Mouse (Mus musculus) megakaryocyte, embryonic 14.5 days (primary cell): ENCODE measurements around the gene Stox2. TPM values are rescaled to one million over a fixed set of nuclear protein-coding genes. Genes with fewer than 3 reads are reported as not detected.

Source experiments
- H3K27me3 ChIP-seq: replicated peaks from 2 replicates; pipeline ENCODE3; 2012; ENCODE audit warnings: inconsistent platforms
- H3K36me3 ChIP-seq: replicated peaks from 2 replicates; pipeline ENCODE3; 2012; ENCODE audit warnings: low read length, inconsistent platforms, mixed read lengths
- H3K4me1 ChIP-seq: 2 replicates; pipeline ENCODE4 v1.6.1; 2012; ENCODE audit warnings: inconsistent platforms
- H3K4me3 ChIP-seq: replicated peaks from 2 replicates; pipeline ENCODE3; 2012; ENCODE audit warnings: moderate library complexity, mild to moderate bottlenecking, inconsistent platforms
- H3K9me3 ChIP-seq: 2 replicates; pipeline ENCODE4 v1.6.1; 2012; ENCODE audit warnings: inconsistent platforms
- FLI1 ChIP-seq: IDR thresholded peaks from 2 replicates; pipeline ENCODE4 v1.6.1; 2012; ENCODE audit warnings: low read length, inconsistent platforms, mixed read lengths
- GATA1 ChIP-seq: IDR thresholded peaks from 3 replicates; pipeline ENCODE4 v1.6.1; 2012; ENCODE audit warnings: mixed read lengths, low read length, inconsistent platforms, borderline replicate concordance
- polyA plus RNA-seq: library from polyadenylated mRNA; stranded (reverse); fragments of >175 nt; gene quantifications from 2 replicates; pipeline ENCODE4 v1.2.3, GENCODE M21; 2012; ENCODE audit warnings: low replicate concordance; ENCODE audit not compliant: insufficient read depth

Gene Stox2
- polyA plus RNA-seq, 1 experiment = not detected

DNA sequence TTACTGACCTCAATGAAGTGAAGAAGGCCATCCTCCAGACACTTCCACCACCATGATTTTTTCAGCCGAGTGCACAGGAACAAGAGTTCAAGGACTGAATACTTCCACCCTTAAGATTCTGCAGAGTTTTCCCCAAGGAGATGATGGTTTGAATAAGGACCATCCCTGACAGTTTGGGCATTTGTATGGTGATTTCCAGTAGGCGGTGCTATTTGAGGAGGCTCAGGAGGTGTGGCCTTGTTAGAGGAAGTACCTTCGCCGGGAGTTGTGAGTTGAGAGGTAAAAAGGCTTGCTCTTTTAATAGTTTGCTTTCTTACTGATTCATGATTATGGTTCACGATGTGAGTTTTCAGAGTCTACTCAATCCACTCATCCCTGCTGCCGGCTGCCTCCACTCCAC is 138.0 kb downstream of the Stox2 start:
- peaks cover 18% of the 10 kb centered on the region for H3K9me3 ChIP-seq
- no peaks in the 10 kb centered on the region for H3K4me1 ChIP-seq
- no peaks in the 10 kb centered on the region for H3K27me3 ChIP-seq
- no peak overlapping the region for H3K4me3 ChIP-seq
- no peaks in the 10 kb centered on the region for H3K36me3 ChIP-seq
- no peak for TF ChIP-seq GATA1
- no peak for TF ChIP-seq FLI1

GRCm38 (mm10) chr8:47306372-47306771 is 139.8 kb downstream of the Stox2 start:
- TF ChIP-seq FLI1 (no peak), GATA1 (no peak)
- H3K4me1 ChIP-seq = no peaks in the 10 kb centered on the region
- H3K9me3 ChIP-seq = 0 out of 2 replicates have a peak, but pooled peaks cover 12% of the 10 kb centered on the region
- H3K4me3 ChIP-seq = no peak overlapping the region
- H3K36me3 ChIP-seq = no peaks in the 10 kb centered on the region
- H3K27me3 ChIP-seq = no peaks in the 10 kb centered on the region

GRCm38 (mm10) chr8:47305880-47306279 is 140.3 kb downstream of the Stox2 start:
- TF ChIP-seq GATA1 (no peak), FLI1 (no peak)
- Histone ChIP-seq H3K4me3 (no peak overlapping the region), H3K36me3 (no peaks in the 10 kb centered on the region), H3K9me3 (0 out of 2 replicates have a peak, but pooled peaks cover 12% of the 10 kb centered on the region), H3K4me1 (no peaks in the 10 kb centered on the region), H3K27me3 (no peaks in the 10 kb centered on the region)

GRCm38 (mm10) chr8:47298460-47298859 is 147.7 kb downstream of the Stox2 start:
- H3K4me3 ChIP-seq = no peak overlapping the region
- no peaks in the 10 kb centered on the region for H3K4me1 ChIP-seq
- H3K9me3 ChIP-seq = no peaks in the 10 kb centered on the region
- H3K36me3 ChIP-seq = no peaks in the 10 kb centered on the region
- TF ChIP-seq FLI1 (no peak), GATA1 (no peak)
- H3K27me3 ChIP-seq = no peaks in the 10 kb centered on the region

- TF ChIP-seq GATA1 (no peak), FLI1 (no peak)
- Histone ChIP-seq H3K36me3 (no peaks in the 10 kb centered on the region), H3K27me3 (peaks cover 54% of the 10 kb centered on the region), H3K9me3 (0 out of 2 replicates have a peak, but pooled peaks cover 3% of the 10 kb centered on the region), H3K4me3 (no peak overlapping the region), H3K4me1 (peaks cover 9% of the 10 kb centered on the region; the same call in 1 of the 2 replicates)
Observed at GRCm38 (mm10) chr8:47289641-47290040, 156.5 kb downstream of the Stox2 start.

DNA sequence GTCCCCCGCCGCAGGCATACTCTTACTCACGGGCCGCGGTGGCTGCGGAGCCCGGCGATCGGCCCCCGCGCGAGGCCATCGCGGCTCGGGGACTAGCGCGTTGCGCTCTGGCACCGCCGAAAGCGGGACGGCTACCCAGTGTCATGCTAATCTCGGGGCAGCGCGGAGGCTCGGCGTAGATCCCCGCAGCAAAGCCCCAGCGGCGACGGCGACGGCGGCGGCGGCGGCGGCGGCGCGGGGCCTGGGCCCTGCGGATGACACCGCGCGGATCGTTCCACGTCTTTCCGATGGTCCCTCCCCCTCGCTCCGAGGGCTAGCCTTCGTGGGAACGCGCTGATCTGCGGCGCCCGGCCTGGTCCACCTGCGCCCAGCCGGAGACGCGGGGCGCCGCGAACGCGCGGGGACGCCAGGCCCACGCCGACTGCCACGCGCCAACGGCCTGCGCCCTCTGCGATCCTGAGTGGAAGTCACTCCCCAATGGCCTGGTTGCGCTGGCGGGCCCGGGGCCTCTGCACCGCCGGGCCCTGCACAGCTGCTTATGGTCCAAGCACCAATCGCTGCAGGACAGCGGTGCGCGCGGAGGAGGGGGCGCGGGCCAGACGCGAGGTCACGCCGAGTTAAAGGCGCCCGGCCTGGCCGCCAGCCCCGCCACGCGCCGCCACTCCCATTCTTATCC is 157.2 kb downstream of the Stox2 start:
- H3K4me1 ChIP-seq = peaks cover 9% of the 10 kb centered on the region; the same call in 1 of the 2 replicates
- H3K36me3 ChIP-seq = no peaks in the 10 kb centered on the region
- TF ChIP-seq GATA1 (no peak), FLI1 (no peak)
- 0 out of 2 replicates have a peak, but pooled peaks cover 3% of the 10 kb centered on the region for H3K9me3 ChIP-seq
- H3K27me3 ChIP-seq = peaks cover 54% of the 10 kb centered on the region
- H3K4me3 ChIP-seq = peak overlapping the region; percentile 24

GRCm38 (mm10) chr8:47288131-47288865 is 157.9 kb downstream of the Stox2 start:
- Histone ChIP-seq H3K27me3 (peaks cover 54% of the 10 kb centered on the region), H3K36me3 (no peaks in the 10 kb centered on the region)
- no peak for TF ChIP-seq FLI1
- TF ChIP-seq GATA1 = no peak

DNA sequence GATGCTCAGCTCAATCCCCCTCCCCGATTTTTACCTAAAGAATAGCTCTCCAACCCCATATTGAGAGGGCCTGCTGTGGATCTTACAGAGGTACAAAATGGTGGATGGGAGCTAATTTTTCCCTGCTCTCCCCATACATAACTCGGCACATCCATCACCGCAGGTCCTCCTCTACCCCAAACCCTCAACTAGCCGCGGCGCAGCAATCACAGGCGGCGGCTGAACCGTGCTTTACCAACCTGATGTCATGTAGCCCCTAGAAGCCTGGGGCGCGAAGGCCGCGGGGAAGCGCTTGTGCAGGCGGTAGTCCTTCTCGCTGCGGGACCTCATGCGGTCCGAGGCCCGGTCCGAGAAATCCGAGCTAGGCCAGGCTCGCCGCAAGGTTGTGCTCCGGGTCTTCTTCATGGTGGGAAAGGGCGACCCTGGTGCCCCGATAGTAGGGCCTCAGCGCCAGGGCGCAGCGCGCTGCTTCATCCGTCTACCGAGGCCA is 158.5 kb downstream of the Stox2 start:
- peaks cover 54% of the 10 kb centered on the region for H3K27me3 ChIP-seq
- H3K36me3 ChIP-seq = no peaks in the 10 kb centered on the region
- no peak overlapping the region for H3K4me3 ChIP-seq
- no peak for TF ChIP-seq GATA1
- TF ChIP-seq FLI1 = no peak
- H3K9me3 ChIP-seq = 0 out of 2 replicates have a peak, but pooled peaks cover 3% of the 10 kb centered on the region
- H3K4me1 ChIP-seq = peaks cover 9% of the 10 kb centered on the region; the same call in 1 of the 2 replicates

More at GRCm38 (mm10) chr8:47288131-47288865, 157.9 kb downstream of the Stox2 start:
- peaks cover 9% of the 10 kb centered on the region; the same call in 1 of the 2 replicates for H3K4me1 ChIP-seq
- H3K9me3 ChIP-seq = 0 out of 2 replicates have a peak, but pooled peaks cover 3% of the 10 kb centered on the region
- peak overlapping the region; percentile 70 for H3K4me3 ChIP-seq

DNA sequence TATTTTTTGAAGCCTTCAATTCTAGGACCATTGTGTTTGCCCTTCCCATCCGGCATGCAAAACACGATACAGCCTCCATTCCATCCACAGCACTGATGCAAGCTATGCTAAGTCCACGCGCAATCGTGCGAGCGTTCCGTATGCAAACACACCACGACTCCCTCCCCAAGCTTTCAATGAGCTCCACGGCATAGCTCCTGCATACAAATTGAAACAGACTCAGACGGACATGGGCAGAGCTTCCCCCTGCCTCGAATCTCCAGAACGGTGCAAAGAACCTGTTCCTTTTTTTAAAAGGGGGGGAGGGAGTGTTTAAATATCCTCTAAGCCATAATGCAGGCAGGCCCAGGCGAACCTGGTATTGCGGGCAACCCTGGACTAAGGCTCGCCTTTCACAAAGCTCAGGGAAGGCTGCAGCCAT is 159.0 kb downstream of the Stox2 start:
- Histone ChIP-seq H3K9me3 (0 out of 2 replicates have a peak, but pooled peaks cover 3% of the 10 kb centered on the region), H3K4me1 (peaks cover 9% of the 10 kb centered on the region; the same call in 1 of the 2 replicates), H3K27me3 (peaks cover 54% of the 10 kb centered on the region), H3K36me3 (no peaks in the 10 kb centered on the region), H3K4me3 (no peak overlapping the region)
- no peak for TF ChIP-seq GATA1
- TF ChIP-seq FLI1 = no peak
